In the genomic region with DNA sequence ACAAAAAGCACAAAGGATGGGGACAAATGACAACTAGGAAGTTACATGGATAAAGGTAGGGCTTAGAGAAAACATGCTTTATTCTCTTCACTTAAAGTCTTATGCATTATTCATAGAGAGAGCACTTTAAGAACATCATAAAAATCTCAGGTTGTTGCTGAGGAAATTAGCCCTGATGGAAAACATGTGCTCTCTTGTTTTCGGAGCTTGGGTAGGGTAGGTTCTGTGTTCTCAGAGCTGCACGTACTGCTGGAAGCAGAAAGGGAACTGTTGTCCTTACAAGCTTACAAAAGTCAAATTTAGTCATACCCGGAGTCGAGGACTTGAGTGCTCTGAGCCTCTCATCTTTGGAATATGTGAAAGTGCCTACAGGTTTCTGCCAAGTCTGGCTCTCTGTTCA, we compare ENCODE assay signal across 28 mouse cellular contexts.
DNase-seq lines count a peak whose midpoint lies in the region; ATAC-seq and TF ChIP-seq lines count a peak whose summit lies in the region.
"Had no signal": no experiment of that assay in that cellular context is flagged by ENCODE, and none has a peak within 500 bp of the region (broad histone marks: within the 10 kb centered on the region; RNA-seq: fewer than 3 reads in every experiment).

No protein-coding gene starts in this region.

- no peak for TF ChIP-seq CTCF in lung, postnatal 0 days (IDR thresholded peaks at IDR 0.05)
- no peak for TF ChIP-seq CTCF in layer of hippocampus, adult 2 months (conservative IDR thresholded peaks at IDR 0.05)

- peak overlapping the region; percentile 9; the same call in 1 of the 2 replicates for H3K4me2 ChIP-seq in limb, embryonic 12.5 days
- H3K4me2 ChIP-seq in embryonic facial prominence, embryonic 13.5 days = no peak overlapping the region
- no peak overlapping the region for H3K4me2 ChIP-seq in embryonic facial prominence, embryonic 15.5 days (replicated peaks)
- H3K4me2 ChIP-seq in lung, postnatal 0 days (replicated peaks; ENCODE audit: low read depth, low read length) = no peak overlapping the region
- H3K4me2 ChIP-seq: embryonic facial prominence, embryonic 12.5 days; forebrain, embryonic 12.5 days had no signal

- H3K4me1 ChIP-seq in limb, embryonic 12.5 days (replicated peaks) = peaks cover 15% of the 10 kb centered on the region; the same call in 1 of the 2 replicates
- H3K4me1 ChIP-seq in limb, embryonic 10.5 days = peaks cover 14% of the 10 kb centered on the region
- H3K4me1 ChIP-seq in embryonic facial prominence, embryonic 10.5 days = no peaks in the 10 kb centered on the region
- peaks cover 3% of the 10 kb centered on the region; the same call in 1 of the 2 replicates for H3K4me1 ChIP-seq in embryonic facial prominence, embryonic 13.5 days
- H3K4me1 ChIP-seq in embryonic facial prominence, embryonic 15.5 days = no peaks in the 10 kb centered on the region; the same call in 1 of the 2 replicates
- no peaks in the 10 kb centered on the region for H3K4me1 ChIP-seq in lung, postnatal 0 days (ENCODE audit: insufficient read depth, low read depth, low read length)
- H3K4me1 ChIP-seq: embryonic facial prominence, embryonic 12.5 days; forebrain, embryonic 12.5 days had no signal

- H3K9me3 ChIP-seq in limb, embryonic 12.5 days = no peaks in the 10 kb centered on the region
- no peaks in the 10 kb centered on the region for H3K9me3 ChIP-seq in limb, embryonic 10.5 days (replicated peaks)
- H3K9me3 ChIP-seq in embryonic facial prominence, embryonic 10.5 days = no peaks in the 10 kb centered on the region
- H3K9me3 ChIP-seq in embryonic facial prominence, embryonic 13.5 days = no peaks in the 10 kb centered on the region
- no peaks in the 10 kb centered on the region for H3K9me3 ChIP-seq in embryonic facial prominence, embryonic 15.5 days (replicated peaks)
- H3K9me3 ChIP-seq in lung, postnatal 0 days (ENCODE audit: low read length) = no peaks in the 10 kb centered on the region
- H3K9me3 ChIP-seq: embryonic facial prominence, embryonic 12.5 days; forebrain, embryonic 10.5 days; forebrain, embryonic 12.5 days; G1E had no signal

- peaks cover 22% of the 10 kb centered on the region for H3K27me3 ChIP-seq in limb, embryonic 12.5 days
- peaks cover 53% of the 10 kb centered on the region; the same call in 1 of the 2 replicates for H3K27me3 ChIP-seq in limb, embryonic 10.5 days (ENCODE audit: low read depth, poor library complexity, severe bottlenecking)
- H3K27me3 ChIP-seq in embryonic facial prominence, embryonic 10.5 days (replicated peaks; ENCODE audit: low read depth, poor library complexity, severe bottlenecking) = no peaks in the 10 kb centered on the region
- H3K27me3 ChIP-seq in embryonic facial prominence, embryonic 13.5 days = no peaks in the 10 kb centered on the region
- H3K27me3 ChIP-seq in embryonic facial prominence, embryonic 15.5 days = no peaks in the 10 kb centered on the region
- H3K27me3 ChIP-seq in lung, postnatal 0 days (replicated peaks; ENCODE audit: insufficient read depth, low read length) = no peaks in the 10 kb centered on the region
- H3K27me3 ChIP-seq: CH12.LX; embryonic facial prominence, embryonic 12.5 days; forebrain, embryonic 12.5 days; Patski had no signal

- H3K27ac ChIP-seq in limb, embryonic 12.5 days = peak overlapping the region; percentile 50; the same call in 1 of the 2 replicates
- H3K27ac ChIP-seq in limb, embryonic 10.5 days = no peak overlapping the region; the same call in 1 of the 2 replicates
- peak overlapping the region; percentile 10; the same call in 1 of the 2 replicates for H3K27ac ChIP-seq in embryonic facial prominence, embryonic 10.5 days (replicated peaks)
- peak overlapping the region; percentile 8; the same call in 1 of the 2 replicates for H3K27ac ChIP-seq in embryonic facial prominence, embryonic 13.5 days
- peak overlapping the region; percentile 23; the same call in 1 of the 2 replicates for H3K27ac ChIP-seq in embryonic facial prominence, embryonic 15.5 days (replicated peaks)
- H3K27ac ChIP-seq in lung, postnatal 0 days (ENCODE audit: low read length) = no peak overlapping the region
- H3K27ac ChIP-seq in layer of hippocampus, adult 2 months = no peak overlapping the region
- H3K27ac ChIP-seq: forebrain, embryonic 10.5 days; forebrain, embryonic 12.5 days had no signal

- no peak for DNase-seq in limb, embryonic 10.5 days (ENCODE audit: low spot score)
- no peak for DNase-seq in embryonic facial prominence, embryonic 10.5 days (ENCODE audit: low spot score)
- DNase-seq in lung, postnatal 0 days (ENCODE audit: low spot score) = no peak
- DNase-seq in right cerebral cortex, adult 18-20 months = no peak
- DNase-seq in layer of hippocampus, adult 2 months (ENCODE audit: low spot score in 2 of 2) = no peak
- DNase-seq: adrenal gland, adult 8-10 months; adrenal gland, postnatal 14 days; adrenal gland, postnatal 36 days; B cell, adult 2 months; cerebellum, adult 11-12 months; cerebellum, adult 2 months; cerebellum, adult 9-10 months; cerebellum, postnatal 10 days; cerebellum, postnatal 25 days had no signal

- peak; percentile 60; the same call in 1 of the 2 replicates for ATAC-seq in limb, embryonic 12.5 days (ENCODE audit: insufficient number of reproducible peaks, insufficient read depth, low FRiP score, low TSS enrichment, low read depth)
- no peak for ATAC-seq in embryonic facial prominence, embryonic 13.5 days (ENCODE audit: insufficient number of reproducible peaks, insufficient read depth, low FRiP score, low TSS enrichment, low read depth)
- ATAC-seq in embryonic facial prominence, embryonic 15.5 days (ENCODE audit: insufficient number of reproducible peaks, low FRiP score, low TSS enrichment, low read depth) = no peak
- no peak for ATAC-seq in lung, postnatal 0 days
- ATAC-seq: activated CD4-positive, CD25-positive, alpha-beta regulatory T cell, adult 4 months; CD4-positive, CD25-positive, alpha-beta regulatory T cell, adult 4 months; forebrain, embryonic 14.5 days; forebrain, embryonic 16.5 days; Patski had no signal

- WGBS in limb, embryonic 12.5 days = 25% methylated on average over 4 of the region's 4 CpGs
- WGBS in limb, embryonic 10.5 days = 66% methylated on average over 4 of the region's 4 CpGs
- 61% methylated on average over 4 of the region's 4 CpGs for WGBS in embryonic facial prominence, embryonic 10.5 days
- 31% methylated on average over 4 of the region's 4 CpGs for WGBS in embryonic facial prominence, embryonic 13.5 days
- 24% methylated on average over 4 of the region's 4 CpGs for WGBS in embryonic facial prominence, embryonic 15.5 days
- 75% methylated on average over 4 of the region's 4 CpGs for WGBS in lung, postnatal 0 days

- no peak overlapping the region for H3K9ac ChIP-seq in limb, embryonic 12.5 days (replicated peaks)
- H3K9ac ChIP-seq in embryonic facial prominence, embryonic 13.5 days = no peak overlapping the region
- H3K9ac ChIP-seq in embryonic facial prominence, embryonic 15.5 days = no peak overlapping the region
- H3K9ac ChIP-seq in lung, postnatal 0 days (replicated peaks; ENCODE audit: low read depth) = no peak overlapping the region
- H3K9ac ChIP-seq: embryonic facial prominence, embryonic 12.5 days; forebrain, embryonic 12.5 days had no signal

- no peak overlapping the region for H3K4me3 ChIP-seq in limb, embryonic 12.5 days (replicated peaks)
- no peak overlapping the region for H3K4me3 ChIP-seq in limb, embryonic 10.5 days
- no peak overlapping the region for H3K4me3 ChIP-seq in embryonic facial prominence, embryonic 10.5 days
- no peak overlapping the region for H3K4me3 ChIP-seq in embryonic facial prominence, embryonic 13.5 days
- H3K4me3 ChIP-seq in embryonic facial prominence, embryonic 15.5 days (replicated peaks) = no peak overlapping the region
- H3K4me3 ChIP-seq in lung, postnatal 0 days (ENCODE audit: low read depth, low read length) = no peak overlapping the region
- H3K4me3 ChIP-seq in layer of hippocampus, adult 2 months = no peak overlapping the region
- H3K4me3 ChIP-seq: embryonic facial prominence, embryonic 12.5 days; erythroblast, embryonic 14.5 days; forebrain, embryonic 10.5 days; forebrain, embryonic 12.5 days had no signal

- H3K36me3 ChIP-seq in limb, embryonic 12.5 days = no peaks in the 10 kb centered on the region
- H3K36me3 ChIP-seq in limb, embryonic 10.5 days = no peaks in the 10 kb centered on the region
- H3K36me3 ChIP-seq in embryonic facial prominence, embryonic 10.5 days (replicated peaks) = no peaks in the 10 kb centered on the region
- H3K36me3 ChIP-seq in embryonic facial prominence, embryonic 13.5 days = no peaks in the 10 kb centered on the region
- H3K36me3 ChIP-seq in embryonic facial prominence, embryonic 15.5 days = no peaks in the 10 kb centered on the region
- H3K36me3 ChIP-seq in lung, postnatal 0 days (ENCODE audit: insufficient read depth, low read length) = no peaks in the 10 kb centered on the region
- H3K36me3 ChIP-seq: embryonic facial prominence, embryonic 12.5 days; forebrain, embryonic 10.5 days; forebrain, embryonic 12.5 days; G1E had no signal

- no peak for TF ChIP-seq EP300 in lung, postnatal 0 days (IDR thresholded peaks at IDR 0.05)

Comparison
In these comparisons a context has a peak if more than half of its experiments do, and no peak if none do; other contexts are left out.
1. H3K27ac ChIP-seq: peak in limb, embryonic 12.5 days (single experiment), embryonic facial prominence, embryonic 10.5 days (single experiment), embryonic facial prominence, embryonic 13.5 days (single experiment) and embryonic facial prominence, embryonic 15.5 days (single experiment); none in limb, embryonic 10.5 days (single experiment), lung, postnatal 0 days (single experiment) and layer of hippocampus, adult 2 months (single experiment).